Mouse (Mus musculus) hindbrain, embryonic 11.5 days (tissue): Measurements from ENCODE around the gene Ankrd55. TPM values are rescaled to one million over a fixed set of nuclear protein-coding genes. Genes with fewer than 3 reads are reported as not detected.

Experiments used
- ATAC-seq: fragments of 200-750 bp; cut with Nextera tagmentation; 2 replicates; pipeline ENCODE4 v1.8.0; 2017; ENCODE audit warnings: mild to moderate bottlenecking, moderate TSS enrichment, moderate library complexity; ENCODE audit not compliant: low FRiP score
- DNase-seq: peaks from one replicate; pipeline ENCODE4 v3.0.0-alpha.2; 2015; ENCODE audit warnings: low spot score
- H3K27ac ChIP-seq: fragments of 300-500 bp; sonication (generic); 2 replicates; pipeline ENCODE4 v1.5.1; 2014; ENCODE audit warnings: mild to moderate bottlenecking, low read depth, low read length
- H3K27me3 ChIP-seq: fragments of 300-500 bp; sonication (generic); 2 replicates; pipeline ENCODE4 v1.6.1; 2014; ENCODE audit warnings: mild to moderate bottlenecking, low read length, moderate library complexity, mixed read lengths; ENCODE audit not compliant: control insufficient read depth, insufficient read depth
- H3K36me3 ChIP-seq: fragments of 300-500 bp; sonication (generic); 2 replicates; pipeline ENCODE4 v1.6.1; 2014; ENCODE audit warnings: mild to moderate bottlenecking, low read length, moderate library complexity, mixed read lengths; ENCODE audit not compliant: control insufficient read depth, insufficient read depth
- H3K4me1 ChIP-seq: fragments of 300-500 bp; sonication (generic); replicated peaks from 2 replicates; pipeline ENCODE4 v1.6.1; 2014; ENCODE audit warnings: low read length, mixed read lengths; ENCODE audit not compliant: control insufficient read depth, insufficient read depth
- H3K4me2 ChIP-seq: fragments of 300-500 bp; sonication (generic); replicated peaks from 2 replicates; pipeline ENCODE4 v1.6.1; 2014; ENCODE audit warnings: mild to moderate bottlenecking, low read depth, low read length
- H3K4me3 ChIP-seq: fragments of 300-500 bp; sonication (generic); 2 replicates; pipeline ENCODE4 v1.5.1; 2014; ENCODE audit warnings: low read depth, low read length
- H3K9ac ChIP-seq: fragments of 300-500 bp; sonication (generic); 2 replicates; pipeline ENCODE4 v1.6.1; 2014; ENCODE audit warnings: low read depth, low read length
- H3K9me3 ChIP-seq: fragments of 300-500 bp; sonication (generic); 2 replicates; pipeline ENCODE4 v1.6.1; 2016; ENCODE audit warnings: low read length; ENCODE audit not compliant: control insufficient read depth
- WGBS: fragments of 180-500 bp; shearing (Covaris S2); extraction: QIAGEN DNeasy Blood & Tissue Kit; methylation state at CpG from one replicate; pipeline ENCODE4 v1.1.7; 2014; 5-methylcytosine and 5-hydroxymethylcytosine counted together
- polyA plus RNA-seq: library from polyadenylated mRNA; unstranded; fragments of >200 nt; fragmentation: Nextera tagmentation; extraction: Ambion mirVana; gene quantifications from 2 replicates; pipeline ENCODE4 v1.2.1, GENCODE M21; 2014

Gene Ankrd55
- polyA plus RNA-seq, 1 experiment from 2014 or later = 1.7 TPM

DNA sequence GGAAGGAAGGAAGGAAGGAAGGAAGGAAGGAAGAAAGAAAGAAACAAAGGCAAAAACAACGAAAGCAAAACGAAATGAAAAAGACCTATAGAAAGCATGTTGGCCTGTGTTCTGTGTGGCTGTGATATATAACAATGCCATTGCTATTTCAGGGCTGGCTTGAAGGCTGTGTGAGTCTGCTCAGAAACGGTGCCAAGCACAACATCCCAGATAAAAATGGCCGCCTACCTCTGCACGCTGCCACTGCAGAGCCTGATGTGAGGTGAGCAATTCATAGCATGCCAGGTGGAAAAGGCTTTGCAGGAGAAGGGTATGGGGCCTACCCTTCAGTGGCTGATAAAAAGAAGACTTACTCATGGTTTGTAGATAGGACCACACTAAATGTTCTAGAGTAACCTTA is 38.7 kb downstream of the Ankrd55 start:
- no peak for DNase-seq
- H3K9me3 ChIP-seq = no peaks in the 10 kb centered on the region
- no peak overlapping the region for H3K4me3 ChIP-seq
- H3K4me1 ChIP-seq = peaks cover 3% of the 10 kb centered on the region; the same call in 1 of the 2 replicates
- H3K9ac ChIP-seq = no peak overlapping the region
- no peaks in the 10 kb centered on the region for H3K27me3 ChIP-seq
- no peak overlapping the region for H3K4me2 ChIP-seq
- 87% methylated on average over 5 of the region's 5 CpGs for WGBS
- no peaks in the 10 kb centered on the region for H3K36me3 ChIP-seq
- no peak for ATAC-seq
- H3K27ac ChIP-seq = no peak overlapping the region

DNA sequence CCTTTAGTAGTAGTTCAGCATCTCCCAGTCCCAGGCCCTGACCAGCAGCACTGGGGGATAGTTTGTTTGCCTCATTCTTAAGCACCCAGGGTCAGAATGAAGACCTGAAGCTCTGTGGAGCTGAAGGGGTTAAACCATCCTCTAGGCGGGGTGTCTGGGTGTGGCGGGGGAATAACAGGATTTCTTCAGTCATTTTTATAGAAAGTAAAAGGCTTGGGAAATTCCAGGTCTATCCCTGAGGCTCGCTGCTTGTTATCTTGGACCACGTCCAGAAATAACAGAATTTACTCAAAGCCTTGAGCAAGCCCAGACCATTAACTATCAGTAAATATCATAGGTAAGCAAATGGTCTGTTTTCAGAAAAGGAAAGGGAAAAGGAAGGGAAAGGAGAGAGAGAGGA is 39.3 kb downstream of the Ankrd55 start:
- no peak overlapping the region for H3K4me2 ChIP-seq
- H3K9ac ChIP-seq = no peak overlapping the region
- no peak overlapping the region for H3K27ac ChIP-seq
- no peak for DNase-seq
- ATAC-seq = no peak
- no peaks in the 10 kb centered on the region for H3K27me3 ChIP-seq
- no peaks in the 10 kb centered on the region for H3K36me3 ChIP-seq
- no peaks in the 10 kb centered on the region for H3K9me3 ChIP-seq
- WGBS = 84% methylated on average over 4 of the region's 4 CpGs
- H3K4me3 ChIP-seq = no peak overlapping the region
- peaks cover 3% of the 10 kb centered on the region; the same call in 1 of the 2 replicates for H3K4me1 ChIP-seq

DNA sequence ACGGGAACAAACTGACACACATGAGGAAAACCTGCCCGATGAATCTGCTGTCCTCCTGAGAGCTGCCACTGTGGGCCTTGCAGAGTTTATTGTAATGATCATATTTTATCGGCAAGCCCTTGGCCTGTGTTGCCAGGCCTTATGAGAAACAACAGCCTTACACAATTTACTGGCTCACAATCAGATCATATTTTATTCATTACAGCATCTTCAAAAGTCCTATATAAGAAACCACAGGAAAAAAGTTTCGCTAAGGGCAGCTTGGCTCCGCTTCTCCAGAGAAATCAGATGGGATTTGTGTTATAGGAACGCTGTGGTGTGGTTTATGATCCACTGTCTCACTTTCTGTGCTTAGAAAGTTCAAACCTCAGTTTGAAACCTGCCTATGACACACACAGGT is 42.0 kb downstream of the Ankrd55 start:
- H3K4me2 ChIP-seq = no peak overlapping the region
- H3K4me1 ChIP-seq = peaks cover 3% of the 10 kb centered on the region; the same call in 1 of the 2 replicates
- no peak overlapping the region for H3K27ac ChIP-seq
- no peak overlapping the region for H3K9ac ChIP-seq
- ATAC-seq (no peak), DNase-seq (no peak)
- no peaks in the 10 kb centered on the region for H3K36me3 ChIP-seq
- H3K27me3 ChIP-seq = no peaks in the 10 kb centered on the region
- WGBS = 88% methylated on average over 6 of the region's 6 CpGs
- H3K9me3 ChIP-seq = no peaks in the 10 kb centered on the region
- no peak overlapping the region for H3K4me3 ChIP-seq

DNA sequence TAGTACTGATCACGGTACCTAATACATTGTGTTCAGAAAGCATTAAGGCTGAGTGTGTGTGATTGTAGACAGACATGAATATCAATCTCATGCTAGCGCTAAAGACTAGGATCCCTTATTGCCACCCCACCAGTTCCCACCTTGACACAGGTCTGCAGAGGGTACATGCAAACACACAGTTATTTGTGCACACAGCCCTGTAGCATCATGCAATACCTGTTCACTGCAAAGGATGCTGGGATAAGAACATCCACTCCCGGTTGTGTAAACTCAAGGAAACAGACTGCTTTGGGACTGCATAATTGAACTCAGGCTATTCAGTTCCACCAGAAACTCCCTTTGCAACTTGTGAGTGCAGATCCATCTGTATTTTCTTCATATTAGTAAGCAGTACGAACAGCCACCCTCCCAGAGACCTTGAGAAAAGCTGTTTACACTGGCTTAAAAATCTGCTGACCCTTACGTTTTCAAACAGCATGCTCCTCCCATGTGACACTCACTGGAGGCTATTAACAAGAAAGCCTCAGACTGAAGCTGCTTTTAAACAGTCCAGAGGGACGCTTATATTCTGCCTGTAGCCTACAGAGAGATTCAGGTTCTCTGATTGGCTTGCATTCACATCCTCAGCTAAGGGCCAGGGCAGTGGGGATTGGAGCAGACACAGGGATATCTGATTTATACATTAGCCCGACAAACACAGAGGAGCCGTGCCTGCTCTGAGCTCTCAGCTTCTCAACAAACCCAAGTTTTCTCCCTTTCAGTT is 42.8 kb downstream of the Ankrd55 start:
- Histone ChIP-seq H3K4me3 (no peak overlapping the region), H3K36me3 (no peaks in the 10 kb centered on the region), H3K9me3 (no peaks in the 10 kb centered on the region), H3K4me2 (no peak overlapping the region), H3K9ac (no peak overlapping the region), H3K27me3 (no peaks in the 10 kb centered on the region), H3K27ac (peak overlapping the region; percentile 1; the same call in 1 of the 2 replicates), H3K4me1 (peaks cover 3% of the 10 kb centered on the region; the same call in 1 of the 2 replicates)
- ATAC-seq (peak; percentile 80), DNase-seq (peak; percentile 43)
- 46% methylated on average over 8 of the region's 8 CpGs for WGBS

DNA sequence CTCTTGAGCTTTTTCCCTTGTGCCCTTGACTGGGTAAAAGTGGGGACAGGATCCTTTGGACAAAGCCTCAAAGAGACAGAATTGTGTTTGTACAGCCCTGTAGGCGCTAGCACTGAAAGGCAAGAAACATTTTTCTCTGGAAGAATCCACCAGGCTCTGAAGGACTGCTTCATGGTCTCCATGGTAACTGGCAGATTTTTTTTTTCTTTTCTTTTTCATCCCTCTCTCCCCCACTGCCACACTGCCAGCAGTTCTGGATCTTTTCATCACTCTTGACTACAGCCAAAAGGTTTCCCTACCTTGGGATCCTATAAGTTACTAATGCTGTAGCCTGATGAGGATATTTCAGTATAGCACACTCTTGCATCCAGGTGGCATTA is 43.4 kb downstream of the Ankrd55 start:
- H3K4me2 ChIP-seq = no peak overlapping the region
- H3K4me3 ChIP-seq = no peak overlapping the region
- peaks cover 3% of the 10 kb centered on the region; the same call in 1 of the 2 replicates for H3K4me1 ChIP-seq
- H3K36me3 ChIP-seq = no peaks in the 10 kb centered on the region
- H3K9ac ChIP-seq = no peak overlapping the region
- no peaks in the 10 kb centered on the region for H3K9me3 ChIP-seq
- H3K27me3 ChIP-seq = no peaks in the 10 kb centered on the region
- 21% methylated on average over 1 of the region's 1 CpGs for WGBS
- H3K27ac ChIP-seq = no peak overlapping the region; the same call in 1 of the 2 replicates
- DNase-seq (no peak), ATAC-seq (peak; percentile 64)

DNA sequence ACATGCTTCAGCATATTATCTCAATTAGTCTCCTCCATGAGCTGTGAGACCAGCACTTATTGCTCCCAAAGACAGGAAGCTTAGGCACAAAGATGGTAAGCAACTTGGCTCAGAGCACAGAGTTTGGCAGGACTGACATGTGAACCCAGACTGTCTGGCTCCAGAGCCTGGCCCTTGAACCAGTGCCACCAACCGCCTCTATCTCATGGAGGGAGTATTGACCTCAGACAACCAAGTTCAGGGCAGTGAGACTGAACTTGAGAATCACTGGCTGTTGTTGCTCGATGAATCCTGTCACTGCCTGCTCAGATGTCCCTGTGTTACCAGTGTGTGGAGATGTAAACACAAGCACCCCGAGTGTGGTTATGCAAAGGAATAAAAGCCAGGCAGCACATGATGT is 47.3 kb downstream of the Ankrd55 start:
- ATAC-seq (no peak), DNase-seq (no peak)
- H3K9ac ChIP-seq = no peak overlapping the region
- H3K27ac ChIP-seq = no peak overlapping the region
- no peaks in the 10 kb centered on the region for H3K9me3 ChIP-seq
- no peaks in the 10 kb centered on the region for H3K27me3 ChIP-seq
- 87% methylated on average over 3 of the region's 3 CpGs for whole genome bisulfite sequencing
- H3K4me3 ChIP-seq = no peak overlapping the region
- no peak overlapping the region for H3K4me2 ChIP-seq
- peaks cover 3% of the 10 kb centered on the region; the same call in 1 of the 2 replicates for H3K4me1 ChIP-seq
- H3K36me3 ChIP-seq = no peaks in the 10 kb centered on the region

DNA sequence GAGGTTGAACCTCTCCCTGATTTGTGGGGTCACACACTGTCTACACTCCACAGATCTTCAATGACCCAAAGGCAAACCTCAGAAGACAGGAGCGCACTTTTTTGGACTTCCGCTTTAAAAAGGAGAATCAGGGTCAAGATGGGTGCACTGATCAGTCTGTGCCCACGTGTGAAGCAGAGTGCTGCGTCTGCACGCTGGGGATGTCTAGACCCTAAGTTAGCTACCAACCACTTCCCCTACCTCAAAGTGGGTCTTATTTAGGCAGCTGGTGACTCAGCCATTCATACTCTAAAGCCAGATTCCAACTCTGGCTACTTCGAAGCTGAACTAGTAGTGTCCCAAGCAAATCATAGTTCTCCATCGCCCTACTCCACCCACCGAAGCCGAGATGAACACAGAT is 48.9 kb downstream of the Ankrd55 start:
- Histone ChIP-seq H3K27ac (no peak overlapping the region), H3K4me3 (no peak overlapping the region), H3K4me1 (no peaks in the 10 kb centered on the region), H3K9me3 (no peaks in the 10 kb centered on the region), H3K27me3 (no peaks in the 10 kb centered on the region), H3K4me2 (no peak overlapping the region), H3K36me3 (no peaks in the 10 kb centered on the region), H3K9ac (no peak overlapping the region)
- ATAC-seq (no peak), DNase-seq (no peak)
- WGBS = 95% methylated on average over 9 of the region's 9 CpGs

DNA sequence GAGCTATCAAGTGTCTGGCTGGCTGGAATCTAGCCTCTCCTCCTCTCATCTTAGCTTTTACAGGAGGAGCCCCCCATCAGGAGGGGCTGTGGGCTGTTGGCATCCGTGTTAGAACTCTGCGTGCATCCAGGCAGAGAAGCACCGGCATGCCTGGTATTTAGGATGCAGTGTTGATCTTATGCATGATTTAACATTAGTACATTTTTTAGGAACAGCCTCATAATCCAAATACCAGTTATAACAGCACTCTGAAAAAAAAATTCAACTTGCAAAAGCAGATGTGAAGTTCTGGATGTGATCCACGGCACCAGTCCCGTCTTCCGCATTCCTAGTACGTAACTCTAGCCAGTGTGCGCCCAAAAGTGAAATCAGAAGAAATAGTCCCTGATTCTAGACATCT is 52.0 kb downstream of the Ankrd55 start:
- WGBS = 84% methylated on average over 8 of the region's 8 CpGs
- no peak overlapping the region for H3K9ac ChIP-seq
- H3K27me3 ChIP-seq = no peaks in the 10 kb centered on the region
- DNase-seq (no peak), ATAC-seq (no peak)
- no peaks in the 10 kb centered on the region for H3K9me3 ChIP-seq
- no peaks in the 10 kb centered on the region for H3K36me3 ChIP-seq
- no peak overlapping the region for H3K4me3 ChIP-seq
- H3K4me2 ChIP-seq = no peak overlapping the region
- H3K27ac ChIP-seq = no peak overlapping the region
- H3K4me1 ChIP-seq = no peaks in the 10 kb centered on the region

DNA sequence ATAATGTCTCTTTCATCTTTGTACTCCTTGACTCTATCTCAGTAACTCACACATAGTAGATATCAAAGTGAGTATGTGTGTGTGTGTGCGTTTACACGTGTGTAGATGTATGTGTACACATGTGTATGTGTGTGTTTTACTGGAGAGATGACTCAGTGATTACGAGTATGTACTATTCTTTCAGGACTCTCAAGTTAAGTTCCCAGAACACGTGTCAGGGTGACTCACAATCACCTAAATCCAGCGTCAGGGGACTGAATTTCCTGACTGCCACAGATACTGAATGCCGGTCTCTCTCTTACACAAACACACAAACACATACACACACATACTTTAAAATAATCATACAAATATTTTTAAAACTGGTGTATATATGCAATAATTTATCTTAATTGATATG is 52.5 kb downstream of the Ankrd55 start:
- Histone ChIP-seq H3K27me3 (no peaks in the 10 kb centered on the region), H3K9ac (no peak overlapping the region), H3K4me3 (no peak overlapping the region), H3K9me3 (no peaks in the 10 kb centered on the region), H3K4me1 (no peaks in the 10 kb centered on the region), H3K27ac (no peak overlapping the region), H3K4me2 (no peak overlapping the region), H3K36me3 (no peaks in the 10 kb centered on the region)
- ATAC-seq (no peak), DNase-seq (no peak)
- WGBS = 87% methylated on average over 6 of the region's 6 CpGs
